Mouse (Mus musculus): ENCODE data around the gene Sept1.

The Sept1 gene

DNA sequence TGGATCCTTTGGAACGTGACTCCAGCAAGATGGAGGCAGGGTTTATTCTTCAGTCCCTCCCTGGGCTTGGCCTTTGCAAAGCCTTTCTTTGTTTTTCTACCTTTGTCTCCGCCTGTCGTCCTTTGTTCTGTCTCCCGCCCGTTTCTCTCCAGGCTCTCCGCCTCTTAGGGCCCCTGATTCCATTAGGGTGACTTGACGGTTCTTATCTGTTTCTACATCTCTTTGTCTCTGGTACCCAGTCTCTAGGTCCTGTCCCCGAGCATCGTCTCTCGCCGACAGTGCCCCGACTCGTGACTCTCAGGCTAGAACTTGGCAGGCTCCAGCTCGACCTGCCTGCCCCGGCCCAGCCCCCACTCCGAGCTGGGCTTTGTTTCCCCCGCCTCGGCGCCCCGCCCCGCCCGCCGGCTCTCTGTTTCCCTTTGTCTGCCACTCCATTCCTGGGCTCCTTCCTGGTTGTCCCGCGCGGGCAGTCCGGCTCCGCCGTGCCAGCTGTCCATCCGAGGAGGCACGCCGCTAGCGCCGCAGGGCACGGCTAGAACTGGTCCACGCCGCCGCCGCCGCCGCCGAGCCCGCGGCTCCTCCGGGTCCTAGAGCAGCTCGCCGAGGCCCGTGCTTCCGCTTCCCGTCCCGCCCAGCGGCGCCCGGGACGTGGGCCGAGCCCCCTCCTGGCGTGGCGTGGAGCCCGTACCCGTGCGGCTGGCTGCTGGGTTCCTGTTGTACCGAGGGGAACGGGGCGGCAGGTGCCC is at the start of gene Sept1, which contains the start of gene Zfp553:
Gene Sept1, minus strand, starts transcription at position 509 of the 746 bp plus-strand sequence.
Gene Zfp553, plus strand, starts transcription at position 440 of the 746 bp plus-strand sequence.
- DNase-seq (ENCODE audit: low spot score), result peak; percentile 88

DNA sequence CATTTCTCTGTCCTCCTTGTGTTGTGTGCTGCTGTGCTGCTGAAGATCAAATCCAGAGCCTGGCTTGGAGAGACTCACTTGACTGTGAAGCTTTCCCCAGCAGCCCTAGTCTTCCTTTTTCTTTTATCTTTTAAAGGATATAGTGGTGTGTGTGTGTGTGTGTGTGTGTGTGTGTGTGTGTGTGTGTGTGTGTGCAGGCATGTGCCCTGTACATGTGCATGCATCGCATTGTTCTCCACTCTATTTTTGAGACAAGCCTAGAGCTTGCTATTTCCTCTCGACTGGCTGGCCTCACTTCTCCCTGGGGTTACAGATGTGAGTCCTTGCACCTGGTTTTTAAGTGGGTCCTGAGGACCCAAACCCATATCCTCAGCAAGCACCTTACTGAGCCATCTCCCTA is 49.3 kb upstream of the Sept1 start:
- no peak for DNase-seq (ENCODE audit: low spot score)

DNA sequence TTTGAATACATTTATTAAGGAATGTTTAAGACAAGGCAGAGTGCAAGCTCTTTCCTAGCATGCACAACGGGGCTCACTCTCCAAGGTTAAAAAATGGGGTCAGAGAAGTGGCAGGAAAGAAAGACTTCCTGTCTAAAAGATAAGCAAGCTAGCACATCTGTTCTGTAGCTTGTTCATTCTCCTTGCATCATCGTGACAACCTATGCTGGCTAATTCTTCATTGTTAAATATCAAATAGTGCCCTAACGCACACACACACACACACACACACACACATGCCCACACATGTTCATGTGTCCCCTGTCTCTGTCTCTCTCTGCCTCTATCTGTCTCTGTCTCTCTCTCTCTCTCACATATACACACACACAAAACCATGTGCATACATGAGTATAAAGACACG is 48.2 kb upstream of the Sept1 start:
- DNase-seq (ENCODE audit: low spot score), result no peak

DNA sequence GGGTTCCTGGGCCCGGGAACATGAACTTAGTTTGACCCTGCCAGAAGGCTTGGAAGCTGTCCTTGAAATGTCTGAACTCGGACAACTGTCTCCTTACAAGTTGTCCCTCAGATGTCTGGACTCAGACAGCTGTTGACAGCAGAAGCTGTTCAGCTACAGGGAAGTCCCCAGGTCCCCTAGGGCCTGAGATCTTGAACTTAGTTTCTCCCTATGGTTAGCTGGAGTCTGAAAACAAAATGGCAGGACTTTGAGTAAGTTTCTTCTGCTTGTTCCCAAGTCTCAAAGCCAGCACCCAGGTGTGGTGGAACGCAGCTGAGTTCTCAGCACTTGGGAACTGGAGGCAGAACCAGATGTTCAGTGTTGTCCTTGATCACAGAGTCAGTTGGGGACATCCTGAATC is 47.2 kb upstream of the Sept1 start:
- no peak for DNase-seq (ENCODE audit: low spot score)

DNA sequence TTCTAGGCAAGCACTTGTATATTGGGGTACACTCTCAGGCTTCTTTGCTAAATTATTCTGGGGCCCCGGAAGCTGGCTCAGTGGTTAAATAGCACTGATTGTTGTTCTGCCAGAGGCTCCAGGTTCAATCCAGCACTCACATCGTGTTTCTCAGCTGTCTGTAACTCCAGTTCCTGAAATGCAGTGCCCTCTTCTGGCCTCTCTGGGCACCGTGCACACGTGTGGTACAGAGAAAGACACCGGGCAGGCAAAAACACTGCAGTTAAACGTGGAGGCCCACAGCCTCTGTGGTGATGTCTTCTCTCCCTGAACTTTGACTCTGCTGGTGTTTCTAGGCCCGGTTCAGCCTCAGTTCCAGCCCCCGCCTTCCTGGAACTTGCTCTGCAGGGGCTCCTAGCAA is 45.4 kb upstream of the Sept1 start:
- no peak for DNase-seq (ENCODE audit: low spot score)

DNA sequence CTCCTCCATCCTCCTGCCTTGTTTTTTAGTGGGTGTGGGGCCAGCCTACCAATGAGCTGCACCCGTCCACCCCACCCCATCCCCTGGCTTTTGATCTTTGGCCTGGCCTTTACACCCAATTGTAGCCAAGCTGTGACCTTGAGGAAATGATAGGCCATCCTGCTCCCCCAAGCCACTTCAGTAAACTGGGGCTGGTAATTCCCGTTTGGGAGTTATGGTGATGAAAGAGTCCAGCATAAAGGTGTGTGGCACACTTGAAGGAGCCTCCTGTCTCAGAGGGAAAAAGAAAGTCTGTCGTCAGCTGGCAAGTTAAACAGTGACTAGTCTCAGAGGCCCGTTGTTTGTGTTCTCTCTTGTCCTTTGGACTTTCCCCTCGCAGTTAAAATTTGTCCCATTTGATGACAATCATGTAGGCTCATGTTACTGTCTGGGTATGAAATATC is 43.6 kb upstream of the Sept1 start:
- DNase-seq (ENCODE audit: low spot score), result no peak

DNA sequence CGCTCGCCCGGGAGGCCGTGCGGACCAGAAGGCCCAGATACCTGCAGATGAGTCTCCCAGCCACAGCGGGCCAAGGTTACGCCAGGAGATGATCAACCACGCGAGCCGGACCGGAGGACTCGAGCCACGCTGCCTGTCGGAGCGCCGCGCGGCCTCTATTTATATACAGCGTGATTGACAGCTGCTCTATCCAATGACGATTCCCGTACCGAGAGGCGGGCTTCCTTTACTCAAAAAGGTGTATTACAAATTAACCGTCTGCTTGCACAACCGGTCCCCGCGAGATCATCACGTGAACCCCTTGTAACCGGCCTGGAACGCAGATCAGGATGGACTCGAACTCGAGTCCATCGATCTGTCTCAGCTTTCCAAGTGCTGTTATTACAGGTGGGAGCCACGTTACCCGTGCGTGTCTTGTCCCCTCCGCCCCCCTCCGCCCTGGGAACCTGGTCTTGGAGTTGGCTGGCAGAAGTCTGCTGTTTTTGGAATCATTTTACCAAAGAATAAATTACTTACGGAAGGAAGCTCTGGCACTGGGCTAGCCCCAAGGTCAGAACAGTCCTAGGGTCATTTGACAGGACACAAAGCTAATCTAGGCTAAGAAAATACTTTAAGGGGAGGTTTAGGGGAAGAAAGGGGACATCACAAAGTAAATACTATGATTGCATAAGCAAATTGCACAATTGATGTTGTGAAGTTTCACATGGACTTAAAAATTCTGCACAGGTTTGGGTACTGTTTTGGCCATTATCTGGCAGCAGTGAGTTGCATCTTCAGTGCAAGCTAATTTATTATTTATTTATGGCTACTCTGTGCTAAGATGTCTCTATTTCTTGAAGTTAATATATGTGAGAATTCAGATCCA is 41.2 kb upstream of the Sept1 start, which contains the start of gene Sephs2:
Gene Sephs2, minus strand, starts transcription at position 131 of the 865 bp plus-strand sequence.
- peak; percentile 98 for DNase-seq (ENCODE audit: low spot score)

DNA sequence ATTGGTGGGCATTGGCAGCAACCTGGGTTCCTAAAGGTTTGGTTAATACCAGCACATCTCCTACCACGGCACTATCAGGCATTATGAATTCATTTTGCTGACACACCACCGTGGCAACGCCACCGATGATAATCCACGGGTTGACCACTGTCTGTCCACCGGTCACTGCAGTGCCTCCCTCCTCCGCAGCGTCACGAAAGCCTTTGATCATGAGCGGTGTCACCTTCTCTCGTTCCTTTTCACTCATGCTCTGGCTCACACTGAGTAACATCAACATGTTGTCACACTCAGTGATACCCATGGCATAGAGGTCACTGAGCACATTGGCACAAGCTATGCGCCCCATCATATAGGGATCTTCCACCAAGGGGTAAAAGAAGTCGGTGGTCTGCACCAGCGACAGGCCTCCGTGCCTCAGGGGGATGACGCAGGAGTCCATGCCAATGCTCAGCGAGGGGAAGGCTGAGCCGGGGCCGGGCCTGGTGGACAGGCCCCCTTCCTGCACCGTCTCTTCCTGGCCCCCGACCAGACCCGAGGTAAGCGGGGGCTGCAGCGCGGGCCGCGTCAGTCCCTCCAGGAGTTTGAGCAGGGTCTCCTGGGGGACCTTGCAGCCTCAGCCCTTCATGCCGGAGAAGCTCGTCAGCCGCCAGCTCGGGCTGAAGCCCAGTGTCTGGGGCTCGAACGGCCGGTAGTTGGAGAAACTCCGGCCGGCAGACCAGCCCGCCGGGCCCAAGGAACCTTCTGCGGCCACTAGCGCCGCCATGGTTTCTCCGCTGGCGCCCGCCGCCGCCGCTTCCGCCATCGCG is 40.4 kb upstream of the Sept1 start:
- peak; percentile 19 for DNase-seq (ENCODE audit: low spot score)

DNA sequence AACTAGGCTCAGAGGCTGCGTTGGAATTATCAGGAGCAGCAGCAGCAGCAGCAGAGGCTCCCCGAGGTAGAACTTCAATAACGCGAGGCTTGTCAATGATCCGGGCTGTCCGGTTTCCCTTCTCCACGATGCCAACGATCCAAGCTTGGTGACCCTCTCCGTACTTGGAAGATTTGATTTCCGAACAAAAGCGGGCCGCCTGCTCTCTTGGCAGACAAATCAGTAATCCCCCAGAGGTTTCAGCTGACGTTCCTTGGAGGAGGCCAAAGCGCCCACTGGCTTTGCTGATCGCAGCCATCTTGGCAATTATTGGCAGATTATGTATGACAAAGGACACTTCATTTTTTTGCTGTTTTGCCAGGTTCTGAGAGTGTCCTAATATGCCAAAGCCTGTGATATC is 39.6 kb upstream of the Sept1 start:
- no peak for DNase-seq (ENCODE audit: low spot score)

DNA sequence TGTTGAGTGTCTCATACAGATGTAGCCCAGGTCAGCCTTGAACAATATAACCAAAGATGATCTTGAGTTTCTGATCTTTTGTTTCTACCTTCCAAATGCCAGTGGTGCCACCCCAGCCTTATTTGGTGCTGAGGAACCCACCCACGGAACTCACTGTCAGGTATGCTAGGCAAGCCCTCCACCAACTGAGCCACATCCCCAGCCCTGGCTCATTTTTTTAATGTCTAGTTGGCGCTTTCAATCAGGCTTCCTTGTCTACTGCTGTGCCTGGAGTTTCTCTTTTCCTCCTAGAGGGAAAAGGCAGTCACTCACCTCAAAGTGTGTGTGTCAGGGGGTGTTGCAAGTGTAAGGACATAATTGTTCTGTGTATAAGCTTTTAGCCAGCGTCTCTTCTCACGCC is 38.2 kb upstream of the Sept1 start:
- DNase-seq (ENCODE audit: low spot score), result no peak

DNA sequence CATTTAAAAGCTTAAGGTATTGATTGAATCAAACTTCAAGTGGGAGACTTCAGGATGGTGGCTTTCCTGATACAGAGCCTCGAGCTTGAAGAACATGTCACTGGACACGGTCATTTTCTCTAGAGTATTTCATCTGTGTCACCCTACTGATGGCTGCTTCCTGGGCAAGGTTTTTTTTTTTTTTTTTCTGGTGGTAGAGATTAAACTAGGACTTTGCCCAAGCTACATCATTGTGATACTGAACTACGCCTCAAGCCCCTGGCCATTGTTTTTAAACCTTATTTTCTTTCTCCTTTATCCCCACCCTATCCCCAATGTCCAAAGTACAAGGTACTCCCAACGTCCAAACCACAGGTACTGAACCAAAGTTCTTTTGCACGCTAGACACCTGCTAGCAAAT is 37.7 kb upstream of the Sept1 start:
- no peak for DNase-seq (ENCODE audit: low spot score)

DNA sequence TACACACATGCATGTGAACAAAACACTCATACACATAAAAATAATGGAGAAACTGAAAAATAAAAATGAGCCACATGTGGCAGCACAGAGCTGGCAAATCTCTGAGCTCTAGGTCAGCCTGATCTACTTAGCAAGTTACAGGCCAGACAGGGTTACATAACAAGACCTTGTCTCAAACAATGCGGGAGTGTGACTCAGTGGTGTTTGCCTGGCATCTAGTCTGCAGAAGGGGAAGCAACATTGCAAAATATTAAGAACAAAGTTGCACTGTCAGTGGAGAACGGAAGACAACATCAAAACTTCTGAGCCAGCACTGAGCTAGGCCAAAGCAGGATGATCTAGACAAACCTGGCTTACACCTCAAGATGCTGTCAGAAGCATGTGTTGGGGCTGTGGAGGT is 37.3 kb upstream of the Sept1 start:
- DNase-seq (ENCODE audit: low spot score), result no peak

DNA sequence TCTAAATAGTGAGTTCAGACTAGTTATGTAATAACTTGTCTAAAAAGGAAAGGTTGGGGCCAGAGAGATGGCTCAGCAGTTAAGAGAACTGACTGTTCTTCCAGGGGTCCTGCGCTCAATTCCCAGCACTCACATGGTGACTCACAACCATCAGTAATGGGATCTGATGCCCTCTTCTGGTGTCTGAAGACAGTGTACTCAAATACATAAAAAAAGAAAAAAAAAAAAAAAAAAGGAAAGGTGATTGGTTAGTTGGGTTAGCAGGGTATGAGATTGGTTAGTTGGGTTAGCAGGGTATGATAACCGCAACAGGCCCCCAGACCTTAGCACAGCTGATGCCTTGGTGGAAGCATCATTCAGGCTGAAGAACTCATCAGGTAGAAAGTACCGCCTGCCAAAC is 30.6 kb upstream of the Sept1 start:
- DNase-seq (ENCODE audit: low spot score), result no peak

DNA sequence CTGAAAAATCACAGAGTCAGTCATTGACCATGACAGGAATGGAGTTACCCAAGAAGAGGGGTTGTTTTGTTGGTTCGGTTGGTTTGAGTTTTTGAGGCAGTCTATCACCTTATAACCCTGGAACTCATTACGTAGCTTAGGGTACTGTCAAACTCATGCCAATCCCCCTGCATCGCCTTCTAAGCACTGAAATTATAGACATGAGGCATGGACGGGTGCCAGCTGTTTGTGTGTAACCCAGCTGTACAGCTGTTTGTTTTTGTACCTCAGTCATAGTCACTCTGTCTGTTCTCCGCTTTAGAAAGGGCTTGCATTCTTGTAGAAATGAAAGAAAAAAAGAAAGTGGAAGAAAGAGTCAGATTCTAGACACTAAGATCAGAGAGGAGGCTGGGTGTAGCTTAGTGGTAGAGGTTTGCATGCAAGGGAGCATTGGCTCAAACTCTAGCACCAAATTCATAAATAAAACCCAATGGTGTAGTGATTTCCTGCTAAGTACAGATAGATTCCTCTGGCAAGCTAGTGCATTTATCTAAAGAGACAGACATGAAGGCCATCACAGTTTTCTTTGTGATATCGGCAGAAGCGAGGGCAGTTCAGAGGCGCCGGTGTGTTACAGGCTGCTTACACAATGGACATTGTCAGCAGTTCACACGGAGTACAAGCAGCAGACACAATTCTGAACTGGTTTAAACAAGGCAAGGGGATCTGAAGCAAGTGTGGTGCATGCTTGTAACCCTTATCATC is 29.5 kb upstream of the Sept1 start:
- DNase-seq (ENCODE audit: low spot score), result no peak

DNA sequence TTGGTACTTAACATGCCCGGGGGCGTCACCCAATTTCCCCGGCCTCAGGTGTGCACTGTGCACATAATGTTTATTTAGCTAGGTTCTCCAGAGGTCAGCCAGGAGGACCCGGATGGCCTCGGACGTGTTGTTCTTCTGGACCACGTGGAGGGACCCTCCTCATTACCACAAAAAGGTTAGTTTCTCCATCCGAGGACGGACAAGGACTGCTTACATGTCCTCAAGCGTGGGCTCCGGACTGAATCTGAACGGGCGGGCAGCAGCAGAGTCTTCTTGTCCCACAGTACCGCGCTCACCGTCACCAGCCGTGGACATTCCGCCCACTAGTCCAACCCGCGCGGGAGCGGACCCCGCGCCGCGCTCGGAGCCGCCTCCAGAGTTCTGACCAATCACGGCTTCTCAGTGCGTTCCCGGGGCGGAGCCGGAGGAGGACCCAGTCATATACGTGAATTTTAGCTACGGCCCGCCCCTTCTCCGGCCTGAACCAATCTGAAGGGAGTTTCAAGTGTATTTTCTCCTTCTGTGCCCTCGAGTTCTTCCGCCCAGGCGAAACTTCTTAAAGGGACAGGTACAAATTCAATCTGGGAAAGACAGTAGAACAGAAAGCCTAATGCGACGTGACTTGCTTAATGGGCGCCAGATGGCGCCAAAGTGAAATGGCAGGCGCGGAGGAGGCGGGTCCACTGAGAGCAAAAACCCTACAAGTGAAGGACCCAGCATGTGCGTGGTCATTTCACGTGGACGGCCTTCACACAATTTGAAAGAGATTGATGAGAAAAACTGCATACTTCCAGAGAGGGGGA is 27.6 kb upstream of the Sept1 start, which contains the start of gene Dctpp1:
Gene Dctpp1, minus strand, starts transcription at position 401 of the 803 bp plus-strand sequence.
- peak; percentile 99 for DNase-seq (ENCODE audit: low spot score)

DNA sequence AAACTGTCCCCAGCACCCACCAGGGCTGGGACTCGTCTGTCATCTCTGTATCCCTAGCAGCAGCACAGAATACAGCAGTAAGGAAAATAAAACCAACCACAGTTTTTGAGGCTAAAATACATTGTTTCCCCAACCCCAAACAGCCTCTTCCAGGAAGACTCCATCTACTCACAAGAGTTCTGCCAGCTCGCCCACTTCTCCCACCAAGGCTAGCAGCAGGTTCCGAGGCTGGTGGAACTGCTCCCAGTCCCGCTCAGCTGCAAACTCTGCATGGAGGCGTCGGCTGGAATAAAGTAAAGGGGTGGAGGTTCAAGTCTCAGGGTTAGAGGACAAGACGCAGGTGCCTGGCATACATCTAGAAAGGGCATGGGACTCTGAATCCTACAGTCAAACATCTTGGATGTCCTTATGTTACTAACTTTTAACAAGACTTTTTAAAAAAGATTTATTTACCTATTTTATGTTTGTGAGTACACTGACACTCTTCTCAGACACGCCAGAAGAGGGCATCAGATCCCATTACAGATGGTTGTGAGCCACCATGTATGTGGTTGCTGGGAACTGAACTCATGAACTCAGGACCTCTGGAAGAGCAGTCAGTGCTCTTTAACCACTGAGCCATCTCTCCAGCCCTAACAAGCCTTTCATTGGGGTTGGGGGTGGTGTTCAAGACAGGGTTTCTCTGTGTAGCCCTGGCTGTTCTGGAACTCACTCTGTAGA is 26.4 kb upstream of the Sept1 start:
- DNase-seq (ENCODE audit: low spot score), result no peak

DNA sequence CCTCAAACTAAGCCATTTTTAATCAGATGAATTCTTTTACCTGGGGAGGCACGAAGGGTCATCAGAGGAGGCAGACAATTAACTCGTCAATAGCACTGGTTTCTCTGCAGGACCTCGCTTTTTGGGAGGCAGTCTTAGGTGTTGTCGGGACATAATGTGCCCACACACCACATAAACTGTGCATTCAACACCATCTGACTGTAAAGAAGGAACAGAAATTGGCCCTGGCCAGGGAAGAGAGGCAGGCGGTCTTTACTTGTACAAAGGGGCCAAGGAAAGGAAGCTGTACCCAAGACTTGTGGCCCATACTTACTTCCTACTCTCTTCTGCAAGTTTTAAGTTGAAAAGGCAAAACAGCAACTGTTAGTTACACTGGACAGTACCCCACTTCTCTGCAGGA is 23.6 kb upstream of the Sept1 start:
- DNase-seq (ENCODE audit: low spot score), result no peak

DNA sequence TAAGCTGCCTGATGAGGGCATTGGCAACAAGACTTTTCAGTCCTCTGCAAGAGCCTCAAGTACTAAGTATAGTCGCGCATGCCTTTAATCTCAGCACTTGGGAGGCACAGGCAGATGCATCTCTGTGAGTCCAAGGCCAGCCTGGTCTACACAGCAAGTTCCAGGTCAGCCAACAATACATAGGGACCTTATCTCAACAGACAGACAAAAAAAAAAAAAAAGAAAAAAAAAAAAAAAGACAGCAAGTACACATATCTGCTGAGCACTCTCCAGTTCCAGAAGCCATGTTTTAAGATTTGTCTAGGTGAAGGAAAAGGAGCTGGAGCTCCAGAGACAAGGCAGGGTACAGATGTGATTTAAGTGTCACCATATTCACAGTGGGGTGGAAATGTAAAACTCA is 23.0 kb upstream of the Sept1 start:
- no peak for DNase-seq (ENCODE audit: low spot score)

DNA sequence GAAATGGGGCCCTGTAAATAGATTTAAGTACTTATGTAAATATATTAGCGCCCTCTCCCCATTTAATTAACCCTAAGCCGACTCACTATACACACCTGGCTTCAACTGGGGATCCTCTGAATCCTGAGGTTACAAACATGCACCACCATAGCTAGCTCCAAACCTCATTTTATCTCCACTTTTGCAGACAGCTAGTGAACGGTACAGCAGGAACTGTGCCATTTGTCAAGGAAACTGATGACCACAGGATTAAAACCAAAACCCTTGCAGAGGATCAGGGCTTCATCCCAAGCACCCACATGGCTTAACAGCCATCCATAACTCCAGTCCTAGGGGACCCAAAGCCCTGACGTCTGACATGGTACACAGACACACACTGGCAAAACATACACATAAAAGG is 22.1 kb upstream of the Sept1 start:
- DNase-seq (ENCODE audit: low spot score), result no peak
